Mouse (Mus musculus) lung, postnatal 0 days (tissue): ENCODE data around the gene Stfa2l1.

Experiments used
- CTCF ChIP-seq: IDR thresholded peaks from 2 replicates; pipeline ENCODE4 v1.5.1; 2016; ENCODE audit warnings: antibody characterized with exemption, mild to moderate bottlenecking
- EP300 ChIP-seq: IDR thresholded peaks from 2 replicates; pipeline ENCODE4 v1.6.1; 2016; ENCODE audit warnings: antibody characterized with exemption, mild to moderate bottlenecking, control low read depth

GRCm38 (mm10) chr16:36176108-36176507 is 19.5 kb downstream of the Stfa2l1 start:
- TF ChIP-seq CTCF (no peak), EP300 (no peak)
